Mouse (Mus musculus) embryonic fibroblast, embryonic 13.5 days (primary cell): ENCODE data around the gene Apobr.

ENCODE experiments used
- CTCF ChIP-seq: IDR thresholded peaks from 2 replicates; pipeline ENCODE4 v1.5.1; 2011; ENCODE audit warnings: mild to moderate bottlenecking, control low read depth, low read length, moderate library complexity, borderline replicate concordance; ENCODE audit not compliant: insufficient read depth
- POLR2A ChIP-seq: IDR thresholded peaks from 2 replicates; pipeline ENCODE4 v1.6.1; 2011; ENCODE audit warnings: low read depth, mild to moderate bottlenecking, control low read depth, low read length, moderate library complexity

- TF ChIP-seq CTCF (no peak), POLR2A (no peak)
Observed at GRCm38 (mm10) chr7:126537820-126538585, 46.7 kb upstream of the Apobr start.
